Mouse (Mus musculus) forebrain, embryonic 12.5 days (tissue): ENCODE data around the gene D8Ertd738e. TPM values are rescaled to one million over a fixed set of nuclear protein-coding genes. Genes with fewer than 3 reads are reported as not detected.

ENCODE experiments used
- ATAC-seq: fragments of 200-750 bp; cut with Nextera tagmentation; 2 replicates; pipeline ENCODE4 v1.8.0; 2017; ENCODE audit warnings: moderate TSS enrichment; ENCODE audit not compliant: low FRiP score
- H3K27ac ChIP-seq: fragments of 300-500 bp; sonication (generic); 2 replicates; pipeline ENCODE4 v1.5.1; 2016; ENCODE audit warnings: mild to moderate bottlenecking
- H3K27me3 ChIP-seq: fragments of 300-500 bp; sonication (generic); 2 replicates; pipeline ENCODE4 v1.6.1; 2016; ENCODE audit warnings: mild to moderate bottlenecking
- H3K36me3 ChIP-seq: fragments of 300-500 bp; sonication (generic); replicated peaks from 2 replicates; pipeline ENCODE4 v1.6.1; 2016; ENCODE audit warnings: mild to moderate bottlenecking
- H3K4me1 ChIP-seq: fragments of 300-500 bp; sonication (generic); 2 replicates; pipeline ENCODE4 v1.6.1; 2016
- H3K4me2 ChIP-seq: fragments of 300-500 bp; sonication (generic); 2 replicates; pipeline ENCODE4 v1.6.1; 2016; ENCODE audit warnings: mild to moderate bottlenecking, moderate library complexity
- H3K4me3 ChIP-seq: fragments of 300-500 bp; sonication (generic); replicated peaks from 2 replicates; pipeline ENCODE4 v1.5.1; 2016; ENCODE audit warnings: mild to moderate bottlenecking
- H3K9ac ChIP-seq: fragments of 300-500 bp; sonication (generic); 2 replicates; pipeline ENCODE4 v1.6.1; 2016; ENCODE audit warnings: mild to moderate bottlenecking
- H3K9me3 ChIP-seq: fragments of 300-500 bp; sonication (generic); 2 replicates; pipeline ENCODE4 v1.6.1; 2016
- WGBS: fragments of 180-500 bp; shearing (Covaris S2); methylation state at CpG from one replicate; pipeline ENCODE4 v1.1.7; 2016; 5-methylcytosine and 5-hydroxymethylcytosine counted together
- polyA plus RNA-seq: library from polyadenylated mRNA; unstranded; fragments of >200 nt; fragmentation: Nextera tagmentation; extraction: Ambion mirVana; gene quantifications from 2 replicates; pipeline ENCODE4 v1.2.1, GENCODE M21; 2016

Gene D8Ertd738e
- polyA plus RNA-seq, 1 experiment from 2014 or later, result 271 TPM

DNA sequence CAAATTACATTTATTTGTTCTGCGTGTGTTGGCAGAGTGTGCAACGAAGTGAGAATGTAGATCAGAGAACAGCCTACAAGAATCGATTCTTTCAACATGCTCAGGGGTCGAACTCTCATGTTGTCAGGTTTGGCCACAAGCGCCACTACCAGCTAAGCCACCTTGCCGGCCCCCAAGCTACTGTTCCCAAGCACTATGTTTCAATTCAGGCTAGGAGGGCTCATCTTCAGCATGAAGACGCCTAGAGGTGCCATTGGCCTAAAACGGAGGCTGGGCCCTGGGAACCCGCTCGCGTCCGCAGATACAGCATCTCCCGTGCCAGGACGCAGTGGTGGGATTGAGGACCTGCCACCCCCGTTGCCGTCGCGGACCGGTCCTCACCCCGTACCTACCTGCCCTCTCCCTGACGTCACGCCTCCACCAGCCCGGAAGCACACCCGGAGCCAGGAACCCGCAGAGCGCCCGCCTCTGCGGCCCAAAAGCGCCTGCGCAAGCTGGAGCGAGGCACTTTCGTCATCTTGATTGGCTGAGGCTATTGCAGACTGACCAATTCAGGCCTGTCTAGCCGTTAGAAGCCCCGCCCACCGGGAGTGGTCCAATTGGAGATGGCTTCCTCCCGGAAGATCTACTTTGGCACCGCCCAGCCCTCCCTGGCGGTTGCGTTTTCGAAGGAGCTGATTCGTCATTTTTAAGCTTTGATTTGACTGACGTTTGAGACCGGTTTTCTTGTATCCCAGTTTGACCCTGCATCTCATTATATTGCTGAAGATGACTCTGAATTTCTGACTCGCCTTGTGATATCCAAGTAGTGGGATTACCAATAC lies 20.6 kb upstream of the D8Ertd738e start, which contains the start of gene Ccdc130:
Gene Ccdc130 (minus strand): TSS at position 431 of the 824 bp plus-strand sequence.
- Histone ChIP-seq H3K36me3 (peaks cover 18% of the 10 kb centered on the region), H3K27ac (peak within 1 kb of the TSS; percentile 50; the same call in 1 of the 2 replicates), H3K27me3 (0 out of 2 replicates have a peak, but pooled peaks cover 13% of the 10 kb centered on the region), H3K9me3 (no peaks in the 10 kb centered on the region), H3K4me1 (peaks cover 11% of the 10 kb centered on the region), H3K9ac (peak within 1 kb of the TSS; percentile 79), H3K4me2 (peak within 1 kb of the TSS; percentile 86), H3K4me3 (peak within 1 kb of the TSS; percentile 82)
- under 1% methylated on average over 44 of the region's 44 CpGs for WGBS
- peak; percentile 100 for ATAC-seq

DNA sequence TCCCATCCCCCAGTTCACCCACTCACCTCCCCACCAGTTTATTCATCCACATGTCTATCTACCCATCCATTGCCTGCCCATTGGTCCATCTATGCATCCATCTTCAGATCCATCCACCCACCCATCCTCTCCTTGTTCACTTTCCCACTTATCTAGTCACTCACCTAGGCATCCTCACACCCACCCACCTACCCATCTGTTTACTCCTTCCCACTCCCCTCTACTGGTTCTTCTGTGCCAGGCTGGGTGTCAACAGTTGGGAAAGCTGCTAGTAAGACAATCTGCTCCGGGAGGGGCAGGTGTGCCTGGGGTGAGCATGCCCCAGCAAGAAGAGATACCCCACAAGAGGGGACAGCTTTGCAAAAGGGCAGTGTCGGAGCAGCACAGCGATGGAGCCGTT lies 11.6 kb upstream of the D8Ertd738e start:
- Histone ChIP-seq H3K27ac (no peak overlapping the region), H3K27me3 (no peaks in the 10 kb centered on the region), H3K9me3 (no peaks in the 10 kb centered on the region), H3K4me1 (peaks cover 13% of the 10 kb centered on the region), H3K4me3 (no peak overlapping the region), H3K36me3 (peaks cover 81% of the 10 kb centered on the region), H3K4me2 (no peak overlapping the region), H3K9ac (no peak overlapping the region)
- WGBS, result 97% methylated on average over 4 of the region's 4 CpGs
- ATAC-seq, result no peak

DNA sequence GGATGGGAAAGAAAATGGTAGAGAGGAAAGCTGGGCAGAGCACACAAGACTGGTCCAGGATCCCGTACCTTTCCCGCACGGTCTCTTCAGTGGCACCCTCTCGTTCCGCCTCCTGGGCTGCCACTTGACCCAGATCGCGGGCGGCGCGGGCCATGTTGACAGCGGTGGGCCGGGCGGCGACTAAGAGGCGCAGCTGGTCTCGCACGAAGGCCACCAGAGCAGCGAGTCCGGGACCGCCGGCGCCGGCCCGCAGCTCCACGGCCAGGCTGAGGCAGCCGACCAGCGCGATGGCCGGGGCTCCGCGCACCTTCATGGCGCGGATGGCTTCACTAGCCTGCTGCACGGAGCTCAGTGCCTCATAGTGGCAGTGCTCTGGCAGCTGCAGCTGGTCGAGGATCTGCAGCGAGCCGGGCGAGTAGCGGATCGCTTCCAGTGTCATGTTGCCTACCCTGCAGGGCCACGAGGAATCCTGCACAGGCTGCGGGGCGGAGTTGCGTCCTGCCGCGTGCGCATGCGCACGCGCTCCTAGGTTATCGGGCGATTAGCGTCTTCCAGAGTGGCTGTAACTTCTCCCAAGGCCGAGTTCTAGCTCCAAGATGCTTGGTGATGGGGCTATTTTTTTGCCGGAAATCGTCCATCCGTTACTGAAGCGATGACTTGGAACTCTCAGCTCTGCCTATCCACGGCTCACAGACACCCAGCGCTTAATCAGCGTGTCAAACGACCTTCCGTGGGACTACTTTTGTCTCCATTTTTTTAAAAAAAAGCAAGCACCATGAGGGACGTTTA lies 7.5 kb upstream of the D8Ertd738e start, which contains the start of gene Mri1:
Gene Mri1 (minus strand): TSS at position 505 of the 789 bp plus-strand sequence.
- under 1% methylated on average over 64 of the region's 64 CpGs for WGBS
- H3K4me1 ChIP-seq, result peaks cover 18% of the 10 kb centered on the region
- H3K4me2 ChIP-seq, result peak within 1 kb of the TSS; percentile 93
- H3K9ac ChIP-seq, result peak within 1 kb of the TSS; percentile 81
- peaks cover 71% of the 10 kb centered on the region for H3K36me3 ChIP-seq
- H3K27ac ChIP-seq, result peak within 1 kb of the TSS; percentile 92
- no peaks in the 10 kb centered on the region for H3K27me3 ChIP-seq
- H3K9me3 ChIP-seq, result no peaks in the 10 kb centered on the region
- peak within 1 kb of the TSS; percentile 78 for H3K4me3 ChIP-seq
- ATAC-seq, result peak; percentile 90

DNA sequence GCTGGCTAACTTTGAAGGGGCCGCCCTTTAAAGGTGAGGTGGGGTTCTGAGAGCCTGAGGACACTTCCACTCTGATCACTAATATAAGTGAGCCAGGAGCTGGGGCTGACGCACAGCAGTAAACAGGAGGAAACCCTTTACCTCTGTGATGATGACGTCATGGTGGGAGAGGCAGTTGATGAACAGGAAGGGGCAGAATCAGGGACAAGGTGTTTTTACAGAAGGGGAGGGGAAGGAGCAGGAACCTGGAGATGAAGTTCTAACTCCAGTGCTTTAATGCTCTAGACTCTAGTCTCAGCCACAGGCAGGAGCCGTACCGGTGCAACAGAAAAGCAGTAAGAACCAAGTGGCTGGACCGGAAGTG lies 6.9 kb upstream of the D8Ertd738e start:
- WGBS, result 10% methylated on average over 6 of the region's 6 CpGs
- Histone ChIP-seq H3K4me3 (peak overlapping the region; percentile 78), H3K4me2 (peak overlapping the region; percentile 93), H3K27me3 (no peaks in the 10 kb centered on the region), H3K4me1 (peaks cover 18% of the 10 kb centered on the region), H3K27ac (peak overlapping the region; percentile 92), H3K9me3 (no peaks in the 10 kb centered on the region), H3K9ac (peak overlapping the region; percentile 81), H3K36me3 (peaks cover 71% of the 10 kb centered on the region)
- ATAC-seq, result peak; percentile 47; the same call in 1 of the 2 replicates

DNA sequence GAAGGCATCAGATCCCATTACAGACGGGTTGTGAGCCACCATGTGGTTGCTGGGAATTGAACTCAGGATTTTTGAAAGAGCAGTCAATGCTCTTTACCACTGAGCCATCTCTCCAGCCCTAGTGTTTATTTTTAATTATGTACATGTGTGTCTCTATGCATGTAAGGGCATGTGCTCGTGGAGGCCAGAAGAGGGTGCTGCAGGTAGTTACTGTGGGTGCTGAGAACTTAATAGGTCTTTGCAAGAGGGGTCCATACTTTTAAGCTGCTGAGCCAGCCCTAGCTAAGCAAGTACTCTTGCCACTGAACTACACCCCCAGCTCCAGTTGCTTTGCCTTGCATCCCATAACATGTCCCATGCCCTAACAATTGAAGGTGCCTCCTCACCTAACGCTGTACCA lies 6.3 kb upstream of the D8Ertd738e start:
- H3K27ac ChIP-seq, result no peak overlapping the region; the same call in 1 of the 2 replicates
- H3K9me3 ChIP-seq, result no peaks in the 10 kb centered on the region
- H3K27me3 ChIP-seq, result no peaks in the 10 kb centered on the region
- peak overlapping the region; percentile 93 for H3K4me2 ChIP-seq
- H3K9ac ChIP-seq, result peak overlapping the region; percentile 81; the same call in 1 of the 2 replicates
- 83% methylated on average over 3 of the region's 3 CpGs for whole genome bisulfite sequencing
- ATAC-seq, result no peak
- peak overlapping the region; percentile 78 for H3K4me3 ChIP-seq
- H3K36me3 ChIP-seq, result peaks cover 69% of the 10 kb centered on the region
- H3K4me1 ChIP-seq, result peaks cover 18% of the 10 kb centered on the region

DNA sequence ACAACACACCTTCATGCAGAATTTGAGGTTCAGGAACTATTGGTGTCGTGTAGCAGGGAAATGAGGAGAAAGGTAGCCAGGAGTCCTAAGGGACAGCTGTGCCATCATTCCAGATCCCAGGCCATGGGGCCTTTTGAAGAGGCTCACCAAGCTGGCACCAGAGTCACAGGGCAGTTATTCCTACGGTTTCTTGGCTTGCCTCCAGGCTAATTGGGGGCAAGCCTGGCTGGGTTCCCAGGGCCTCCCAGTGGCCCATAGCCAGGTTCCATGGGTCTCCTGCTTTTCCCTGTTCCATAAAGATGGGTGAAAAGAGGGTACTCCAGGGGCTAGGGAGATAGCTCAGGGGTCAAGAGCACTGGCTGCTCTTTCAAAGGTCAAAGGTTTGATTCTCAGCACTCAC lies 7.7 kb downstream of the D8Ertd738e start:
- no peak for ATAC-seq
- Histone ChIP-seq H3K4me1 (peaks cover 7% of the 10 kb centered on the region), H3K4me2 (no peak overlapping the region), H3K9ac (no peak overlapping the region), H3K4me3 (no peak overlapping the region), H3K36me3 (peaks cover 24% of the 10 kb centered on the region), H3K27me3 (no peaks in the 10 kb centered on the region), H3K9me3 (no peaks in the 10 kb centered on the region), H3K27ac (no peak overlapping the region)
- 69% methylated on average over 2 of the region's 2 CpGs for WGBS

DNA sequence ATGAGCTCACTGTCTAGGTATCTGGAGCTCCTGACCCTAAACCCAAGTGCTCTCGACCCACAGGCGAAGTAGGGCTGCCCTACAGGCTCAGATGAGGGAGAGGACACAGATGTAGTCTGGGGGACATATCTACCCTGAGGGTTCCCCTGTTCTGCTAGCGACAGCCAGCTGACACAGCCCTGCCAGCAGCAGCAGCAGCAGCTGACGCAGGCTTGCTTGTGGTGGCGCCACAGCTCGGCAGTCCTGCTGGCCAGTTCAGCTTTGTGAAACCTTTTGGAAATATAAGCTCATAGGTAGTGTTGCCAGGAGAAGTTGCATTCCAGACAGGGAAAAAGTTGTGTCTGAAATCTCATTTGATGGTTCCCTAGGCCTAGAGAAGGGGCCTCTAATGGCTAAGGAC lies 8.4 kb downstream of the D8Ertd738e start:
- Histone ChIP-seq H3K9me3 (no peaks in the 10 kb centered on the region), H3K4me3 (no peak overlapping the region), H3K36me3 (peaks cover 18% of the 10 kb centered on the region), H3K4me2 (no peak overlapping the region), H3K27ac (no peak overlapping the region), H3K4me1 (peaks cover 8% of the 10 kb centered on the region), H3K27me3 (no peaks in the 10 kb centered on the region), H3K9ac (no peak overlapping the region)
- 65% methylated on average over 6 of the region's 6 CpGs for WGBS
- ATAC-seq, result no peak

DNA sequence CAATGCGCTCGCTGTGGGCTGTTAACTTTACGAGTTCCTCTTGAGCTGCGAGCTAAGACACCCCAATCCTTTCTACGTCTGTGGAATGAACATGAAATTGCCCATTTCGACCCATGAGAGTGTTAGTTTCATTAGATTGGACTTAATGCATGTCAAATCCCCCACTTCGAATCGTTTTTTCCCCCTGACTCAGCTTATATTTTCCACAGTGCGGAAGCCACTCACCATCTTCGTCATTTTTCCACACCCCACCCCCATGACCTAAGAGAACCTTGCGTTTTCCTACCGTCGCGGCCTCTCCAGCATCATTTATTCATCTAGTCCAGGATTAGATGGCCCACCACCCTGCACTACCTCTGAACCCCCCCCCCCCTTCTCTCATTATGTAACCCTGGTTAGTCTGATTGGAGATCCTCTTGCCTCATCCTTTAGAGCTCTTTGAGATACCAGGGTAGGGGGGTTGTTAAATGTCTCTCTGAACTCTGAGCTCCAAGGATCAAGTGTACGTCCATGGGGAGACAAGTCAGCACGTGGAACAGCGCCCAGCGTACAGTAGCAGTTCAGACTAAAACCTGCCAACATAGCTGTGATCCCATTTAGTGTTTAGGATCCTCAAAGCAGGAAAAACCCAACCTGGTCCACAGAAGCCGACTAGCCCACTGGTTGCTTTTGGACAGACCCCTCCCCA lies 11.8 kb downstream of the D8Ertd738e start:
- WGBS, result 22% methylated on average over 19 of the region's 19 CpGs
- Histone ChIP-seq H3K27me3 (no peaks in the 10 kb centered on the region), H3K4me2 (peak overlapping the region; percentile 66), H3K27ac (peak overlapping the region; percentile 81), H3K4me1 (peaks cover 37% of the 10 kb centered on the region), H3K9ac (peak overlapping the region; percentile 65), H3K36me3 (peaks cover 22% of the 10 kb centered on the region), H3K9me3 (no peaks in the 10 kb centered on the region), H3K4me3 (peak overlapping the region; percentile 75)
- peak; percentile 10; the same call in 1 of the 2 replicates for ATAC-seq

DNA sequence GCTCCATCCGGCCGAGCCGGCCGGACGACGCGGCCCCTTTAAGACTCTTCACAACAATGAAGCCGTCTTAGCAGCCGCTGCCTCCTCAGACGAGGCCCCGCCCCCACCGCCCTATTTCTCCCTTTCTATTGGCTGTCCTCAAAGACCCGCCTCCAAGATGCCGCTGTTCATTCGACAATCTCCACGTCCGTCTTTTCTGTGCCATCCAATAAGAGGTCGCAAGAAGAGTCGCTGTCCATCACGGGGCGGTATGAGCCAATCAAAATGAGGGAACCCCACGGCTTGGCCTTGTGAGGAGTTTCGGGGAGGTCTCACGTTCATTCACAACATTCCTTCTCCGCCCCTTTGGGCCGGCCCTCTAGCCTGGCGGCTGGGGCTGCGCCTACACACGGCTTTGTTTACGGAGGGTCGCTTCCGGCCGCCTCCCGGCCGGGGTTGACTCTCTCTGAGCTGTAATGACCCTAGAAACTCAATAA lies 12.5 kb downstream of the D8Ertd738e start, which contains the start of gene Zswim4:
Gene Zswim4 (minus strand): TSS at position 58 of the 476 bp plus-strand sequence.
- Histone ChIP-seq H3K4me3 (peak within 1 kb of the TSS; percentile 75), H3K36me3 (peaks cover 29% of the 10 kb centered on the region), H3K4me2 (peak within 1 kb of the TSS; percentile 79), H3K9me3 (no peaks in the 10 kb centered on the region), H3K4me1 (peaks cover 37% of the 10 kb centered on the region), H3K27me3 (no peaks in the 10 kb centered on the region), H3K9ac (peak within 1 kb of the TSS; percentile 96), H3K27ac (peak within 1 kb of the TSS; percentile 81)
- peak; percentile 99 for ATAC-seq
- under 1% methylated on average over 30 of the region's 35 CpGs for WGBS

DNA sequence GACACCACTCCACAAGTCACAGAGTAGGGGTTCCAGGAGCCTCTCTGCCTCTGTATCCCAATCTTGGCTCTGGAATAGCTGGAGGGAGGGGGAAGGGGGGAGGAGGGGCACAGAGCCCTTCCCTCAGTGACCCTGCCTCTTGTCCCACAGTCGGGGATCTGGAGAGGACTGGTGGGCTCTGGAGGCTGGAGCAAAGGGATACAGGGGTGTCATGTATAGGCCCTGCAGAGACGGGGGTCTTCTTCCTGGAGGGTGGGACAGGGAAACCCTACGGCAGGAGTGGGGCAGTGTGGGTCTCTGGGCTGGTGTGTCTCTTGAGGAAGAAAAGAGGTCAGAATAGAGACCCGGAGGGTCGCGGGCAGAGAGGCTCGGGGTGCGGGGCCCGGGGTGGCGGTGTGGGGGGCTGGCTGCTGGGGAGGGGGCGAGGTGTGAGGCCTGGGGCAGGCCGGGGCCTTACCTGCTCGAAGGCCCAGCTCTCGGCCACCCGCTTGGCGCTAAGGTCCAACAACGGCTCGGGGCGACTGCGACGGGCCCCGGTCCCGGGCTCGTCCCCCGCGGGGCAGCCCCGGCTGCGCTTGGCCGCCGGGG lies 13.0 kb downstream of the D8Ertd738e start:
- Histone ChIP-seq H3K36me3 (peaks cover 34% of the 10 kb centered on the region), H3K4me3 (peak overlapping the region; percentile 75), H3K9me3 (no peaks in the 10 kb centered on the region), H3K27ac (peak overlapping the region; percentile 72), H3K27me3 (no peaks in the 10 kb centered on the region), H3K4me2 (peak overlapping the region; percentile 79), H3K9ac (peak overlapping the region; percentile 96), H3K4me1 (peaks cover 37% of the 10 kb centered on the region)
- WGBS, result under 1% methylated on average over 14 of the region's 30 CpGs
- peak; percentile 17; the same call in 1 of the 2 replicates for ATAC-seq

DNA sequence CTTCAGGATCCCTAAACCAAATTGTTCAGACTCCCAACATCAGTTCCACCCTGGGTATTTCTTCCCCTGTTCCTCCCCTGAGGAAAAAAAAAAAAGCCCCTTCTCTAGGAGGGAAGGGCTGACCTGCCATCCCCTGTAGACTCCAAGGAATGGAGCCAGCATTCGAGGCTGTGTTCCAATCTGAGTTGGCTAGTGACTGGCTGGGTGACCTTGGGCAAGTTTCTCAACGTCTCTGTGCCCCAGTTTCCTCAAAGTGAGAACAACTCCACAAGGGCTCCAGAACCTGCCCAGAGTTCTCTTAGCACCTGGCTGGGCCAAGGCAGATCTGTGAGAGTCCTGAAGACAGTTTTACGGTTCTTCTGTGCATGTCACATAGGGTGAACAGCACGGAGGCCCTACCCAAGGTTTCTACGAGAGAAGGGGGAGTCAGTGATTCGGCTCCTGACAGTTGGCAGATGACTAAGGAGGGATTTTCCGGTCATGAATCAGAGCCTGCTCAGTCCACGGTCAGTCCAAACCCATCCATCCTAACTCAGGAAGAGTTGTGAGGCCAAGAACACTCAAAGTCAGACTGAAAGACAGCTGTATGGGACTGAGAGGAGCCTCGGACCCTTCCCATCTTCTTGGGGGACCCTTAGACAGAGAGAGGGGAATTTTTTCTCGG lies 13.6 kb downstream of the D8Ertd738e start:
- ATAC-seq, result no peak
- 43% methylated on average over 10 of the region's 10 CpGs for WGBS
- peak overlapping the region; percentile 72; the same call in 1 of the 2 replicates for H3K27ac ChIP-seq

More for the DNA sequence above, 13.6 kb downstream of the D8Ertd738e start:
- Histone ChIP-seq H3K9me3 (no peaks in the 10 kb centered on the region), H3K4me1 (peaks cover 37% of the 10 kb centered on the region), H3K27me3 (no peaks in the 10 kb centered on the region), H3K4me3 (peak overlapping the region; percentile 75), H3K36me3 (peaks cover 40% of the 10 kb centered on the region), H3K9ac (peak overlapping the region; percentile 96), H3K4me2 (peak overlapping the region; percentile 79)
